Mouse (Mus musculus) cortical plate, adult 2 months (tissue): ENCODE measurements around the gene Pitpnm1.

Source experiments
- CTCF ChIP-seq: fragments of 200-500 bp; IDR thresholded peaks from 2 replicates; pipeline ENCODE4 v1.5.1; 2011; ENCODE audit warnings: mild to moderate bottlenecking, control low read depth, low read length; ENCODE audit not compliant: insufficient read depth; ENCODE audit errors: extremely low read depth
- POLR2A ChIP-seq: fragments of 200-500 bp; IDR thresholded peaks from 2 replicates; pipeline ENCODE4 v1.6.1; 2011; ENCODE audit warnings: mild to moderate bottlenecking, low read length, control low read depth; ENCODE audit not compliant: insufficient read depth; ENCODE audit errors: extremely low read depth

GRCm38 (mm10) chr19:4093772-4094171 lies 6.0 kb upstream of the Pitpnm1 start:
- TF ChIP-seq CTCF (no peak), POLR2A (no peak)
